Mouse (Mus musculus): Measurements from ENCODE around the gene Grb14. TPM values are rescaled to one million over a fixed set of nuclear protein-coding genes. Genes with fewer than 3 reads are reported as not detected.

Gene Grb14
- total RNA-seq (2021): 10 to 100 TPM; 26.5 to 27.2 TPM
- long read RNA-seq, experiment 1, transcript Grb14-201 (14 exons, 1,986 nt): major isoform, 20 of 26 reads
- long read RNA-seq, experiment 1, partial matches to known transcripts: 1 of 26 reads
- long read RNA-seq, experiment 1, other reads (novel, unspliced or antisense): 5 of 26 reads
- long read RNA-seq, experiment 2, transcript Grb14-201 (14 exons, 1,986 nt): major isoform, 28 of 37 reads
- long read RNA-seq, experiment 2, partial matches to known transcripts: 1 of 37 reads
- long read RNA-seq, experiment 2, other reads (novel, unspliced or antisense): 8 of 37 reads

GRCm38 (mm10) chr2:65024887-65025286 lies at the start of gene Grb14:
Grb14 (minus strand) TSS chr2:65024987.
- no peak for DNase-seq (ENCODE audit: low spot score in 2 of 2)

- no peak for DNase-seq (ENCODE audit: low spot score in 2 of 2)
Measured at GRCm38 (mm10) chr2:65072205-65072604, 47.4 kb upstream of the Grb14 start.

GRCm38 (mm10) chr2:65053764-65054163 lies 29.0 kb upstream of the Grb14 start:
- no peak for DNase-seq (ENCODE audit: low spot score in 2 of 2)

- no peak for DNase-seq (ENCODE audit: low spot score in 2 of 2)
Measured at GRCm38 (mm10) chr2:65052191-65053012, 27.6 kb upstream of the Grb14 start.

- no peak for DNase-seq (ENCODE audit: low spot score in 2 of 2)
Measured at GRCm38 (mm10) chr2:65050776-65051175, 26.0 kb upstream of the Grb14 start.

- no peak for DNase-seq (ENCODE audit: low spot score in 2 of 2)
Measured at GRCm38 (mm10) chr2:65048234-65049017, 23.6 kb upstream of the Grb14 start.

GRCm38 (mm10) chr2:65038164-65038563 lies 13.4 kb upstream of the Grb14 start:
- no peak for DNase-seq (ENCODE audit: low spot score in 2 of 2)

- no peak for DNase-seq (ENCODE audit: low spot score in 2 of 2)
Measured at GRCm38 (mm10) chr2:65037546-65037945, 12.8 kb upstream of the Grb14 start.

GRCm38 (mm10) chr2:65022363-65023240 lies 2.2 kb downstream of the Grb14 start:
- peak; percentile 26 to 55 for DNase-seq (ENCODE audit: low spot score in 2 of 2)

- no peak for DNase-seq (ENCODE audit: low spot score in 2 of 2)
Measured at GRCm38 (mm10) chr2:65021691-65022362, 3.0 kb downstream of the Grb14 start.

- DNase-seq (ENCODE audit: low spot score in 2 of 2): no peak
Measured at GRCm38 (mm10) chr2:65017375-65017774, 7.4 kb downstream of the Grb14 start.

- DNase-seq (ENCODE audit: low spot score in 2 of 2): no peak
Measured at GRCm38 (mm10) chr2:65014552-65014951, 10.2 kb downstream of the Grb14 start.

GRCm38 (mm10) chr2:65010105-65010504 lies 14.7 kb downstream of the Grb14 start:
- DNase-seq (ENCODE audit: low spot score in 2 of 2): no peak

GRCm38 (mm10) chr2:65007396-65007795 lies 17.4 kb downstream of the Grb14 start:
- DNase-seq (ENCODE audit: low spot score in 2 of 2): no peak

- no peak for DNase-seq (ENCODE audit: low spot score in 2 of 2)
Measured at GRCm38 (mm10) chr2:65005044-65005443, 19.7 kb downstream of the Grb14 start.

- no peak for DNase-seq (ENCODE audit: low spot score in 2 of 2)
Measured at GRCm38 (mm10) chr2:65003433-65003832, 21.4 kb downstream of the Grb14 start.

- no peak for DNase-seq (ENCODE audit: low spot score in 2 of 2)
Measured at GRCm38 (mm10) chr2:65002631-65003030, 22.2 kb downstream of the Grb14 start.

- DNase-seq (ENCODE audit: low spot score in 2 of 2): no peak
Measured at GRCm38 (mm10) chr2:64995048-64995447, 29.7 kb downstream of the Grb14 start.

- no peak for DNase-seq (ENCODE audit: low spot score in 2 of 2)
Measured at GRCm38 (mm10) chr2:64989426-64990187, 35.2 kb downstream of the Grb14 start.

Data from adrenal gland, postnatal 4 days (tissue).